In genomic region chr1:90504583-90505080, GRCm38 (mm10) we compare ENCODE assay signal across 13 mouse cellular contexts.
A peak's percentile ranks its signal among the peaks of the same experiment; 100 is the strongest.
DNase-seq lines count a peak whose midpoint lies in the region; ATAC-seq and TF ChIP-seq lines count a peak whose summit lies in the region.
"Had no signal": no experiment of that assay in that cellular context is flagged by ENCODE, and none has a peak within 500 bp of the region (broad histone marks: within the 10 kb centered on the region; RNA-seq: fewer than 3 reads in every experiment).

No protein-coding gene starts in this region.

- peaks cover 32% of the 10 kb centered on the region for H3K4me1 ChIP-seq in midbrain, embryonic 10.5 days
- 0 out of 2 replicates have a peak, but pooled peaks cover 6% of the 10 kb centered on the region for H3K4me1 ChIP-seq in midbrain, embryonic 15.5 days

- no peak overlapping the region for H3K9ac ChIP-seq in midbrain, embryonic 15.5 days

- ATAC-seq in midbrain, embryonic 15.5 days (replicated peaks): no peak
- ATAC-seq: inflammation-experienced regulatory T-cells, adult 6 months; Patski had no signal

- no peak for TF ChIP-seq CTCF in gastrocnemius, adult 2 months (IDR thresholded peaks at IDR 0.05)

- intact Hi-C loops in gastrocnemius, adult 2 months (cut with DNase I): no loop called here
- intact Hi-C loops in heart, postnatal 10 days (cut with DNase I): no loop called here

- 21% methylated on average over 8 of the region's 8 CpGs for WGBS in midbrain, embryonic 10.5 days
- WGBS in midbrain, embryonic 15.5 days: 19% methylated on average over 8 of the region's 8 CpGs

- H3K27ac ChIP-seq in gastrocnemius, adult 2 months: peak overlapping the region; percentile 78
- peak overlapping the region; percentile 72 for H3K27ac ChIP-seq in midbrain, embryonic 10.5 days (replicated peaks)
- H3K27ac ChIP-seq in midbrain, embryonic 15.5 days: no peak overlapping the region

- no peak overlapping the region for H3K4me3 ChIP-seq in gastrocnemius, adult 2 months
- no peak overlapping the region for H3K4me3 ChIP-seq in midbrain, embryonic 10.5 days
- H3K4me3 ChIP-seq in midbrain, embryonic 15.5 days: no peak overlapping the region

- peaks cover 20% of the 10 kb centered on the region for H3K27me3 ChIP-seq in midbrain, embryonic 10.5 days (ENCODE audit: low read depth, poor library complexity, severe bottlenecking)
- H3K27me3 ChIP-seq in midbrain, embryonic 15.5 days (replicated peaks): no peaks in the 10 kb centered on the region
- H3K27me3 ChIP-seq: Patski had no signal

- no peak overlapping the region for H3K4me2 ChIP-seq in midbrain, embryonic 15.5 days

- H3K9me3 ChIP-seq in midbrain, embryonic 10.5 days (replicated peaks): peaks cover 6% of the 10 kb centered on the region
- no peaks in the 10 kb centered on the region for H3K9me3 ChIP-seq in midbrain, embryonic 15.5 days

- no peak for DNase-seq in gastrocnemius, adult 2 months
- DNase-seq in gastrocnemius, postnatal 25 days: no peak
- DNase-seq in midbrain, embryonic 10.5 days (ENCODE audit: low spot score): peak; percentile 29
- peak; percentile 20 to 36 for DNase-seq in heart, postnatal 10 days
- peak; percentile 64 for DNase-seq in yolk sac, embryonic 10.5 days (ENCODE audit: low spot score)
- no peak for DNase-seq in cerebellum, adult 18-20 months
- no peak for DNase-seq in urinary bladder, postnatal 25 days (ENCODE audit: low spot score)
- DNase-seq: cerebellum, adult 9-10 months; layer of hippocampus, adult 9-11 months; thymus, postnatal 36 days had no signal

- H3K36me3 ChIP-seq in midbrain, embryonic 10.5 days: no peaks in the 10 kb centered on the region
- no peaks in the 10 kb centered on the region for H3K36me3 ChIP-seq in midbrain, embryonic 15.5 days (replicated peaks)

Comparison
In these comparisons a context has a peak if more than half of its experiments do, and no peak if none do; other contexts are left out.
1. DNase-seq: peak in midbrain, embryonic 10.5 days (single experiment), heart, postnatal 10 days (2 of 2) and yolk sac, embryonic 10.5 days (single experiment); none in gastrocnemius, adult 2 months (single experiment), gastrocnemius, postnatal 25 days (single experiment), cerebellum, adult 18-20 months (0 of 2) and urinary bladder, postnatal 25 days (single experiment).